Mouse (Mus musculus): ENCODE measurements at regions not wholly inside any gene's neighbourhood (a gene's known extent, or its start where the extent isn't known, plus 50 kb on each side); places are given as distances from the start of the nearest gene placed in this dataset.

DNA sequence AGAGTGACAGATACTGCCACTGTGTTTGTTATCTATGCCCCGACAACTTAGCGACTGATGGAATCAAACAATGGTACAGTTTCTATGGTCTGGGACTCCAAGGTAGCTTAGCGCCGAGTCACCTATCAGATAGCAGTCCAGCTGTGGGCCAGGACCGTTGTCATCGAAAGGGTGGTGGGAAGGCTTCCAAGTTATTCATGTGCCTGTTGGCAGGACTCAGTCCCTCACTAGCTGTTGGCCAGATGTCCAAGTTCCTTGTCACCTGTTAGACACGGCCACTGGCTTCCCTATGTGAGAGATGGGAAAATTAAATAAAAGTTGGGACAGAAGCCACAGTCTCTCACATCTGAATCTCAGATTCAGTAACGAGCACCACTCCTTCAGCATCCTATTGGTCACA is 150.1 kb downstream of the BC067074 start:
- TF ChIP-seq CTCF (IDR thresholded peaks at IDR 0.05; ENCODE audit: borderline replicate concordance, extremely low read depth, insufficient read depth, insufficient read length) = no peak
- no peak for TF ChIP-seq POLR2A (IDR thresholded peaks at IDR 0.05; ENCODE audit: borderline replicate concordance, extremely low read depth, insufficient read depth, insufficient read length, poor library complexity, severe bottlenecking)
